ENCODE assay signal across 8 mouse cellular contexts in the genomic region with DNA sequence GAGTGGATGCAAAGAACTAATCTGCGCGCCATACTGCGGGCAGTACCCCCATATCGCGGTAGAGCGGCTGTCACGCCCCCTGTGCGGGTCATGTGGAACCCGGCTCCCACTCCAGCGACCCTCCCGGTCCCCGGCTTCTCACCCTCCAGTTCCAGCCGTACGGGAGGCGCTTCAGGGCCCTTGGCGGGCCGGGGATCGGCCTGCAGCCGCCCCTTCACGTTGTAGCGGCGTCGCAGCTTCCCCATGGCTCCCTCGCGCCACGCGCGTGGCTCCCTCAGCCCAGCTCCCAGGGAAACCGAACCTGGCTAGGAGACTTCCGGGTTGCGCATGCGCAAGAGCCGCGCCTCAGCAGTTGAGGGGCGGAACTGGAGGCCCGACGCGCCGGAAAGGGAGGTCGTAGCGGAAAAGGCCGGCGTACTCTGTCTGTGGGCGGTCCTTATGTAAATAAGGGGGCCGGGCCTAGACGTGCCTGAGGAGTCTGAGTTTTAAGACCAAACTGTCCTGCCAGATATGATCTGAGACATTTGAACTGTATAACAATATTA. TPM values are rescaled to one million over a fixed set of nuclear protein-coding genes. Genes with fewer than 3 reads are reported as not detected.
DNase-seq lines count a peak whose midpoint lies in the region; ATAC-seq and TF ChIP-seq lines count a peak whose summit lies in the region.

A gene (minus strand): TSS at position 329 of the 545 bp plus-strand sequence.

- H3K4me3 ChIP-seq in bone marrow macrophage, adult 2 months (ENCODE audit: insufficient read depth, low read length): peak within 1 kb of the TSS; percentile 81
- peak within 1 kb of the TSS; percentile 93 for H3K4me3 ChIP-seq in embryonic fibroblast, embryonic 13.5 days (ENCODE audit: insufficient read depth, low read length)
- peak within 1 kb of the TSS; percentile 96 for H3K4me3 ChIP-seq in kidney, embryonic 14.5 days (ENCODE audit: low read length)
- peak within 1 kb of the TSS; percentile 94 for H3K4me3 ChIP-seq in limb, embryonic 15.5 days

- under 1% methylated on average over 46 of the region's 46 CpGs for WGBS in kidney, embryonic 14.5 days
- WGBS in limb, embryonic 15.5 days: under 1% methylated on average over 46 of the region's 46 CpGs

- 0 out of 2 replicates have a peak, but pooled peaks have one; percentile 22 for TF ChIP-seq POLR2A in bone marrow macrophage, adult 2 months (IDR thresholded peaks at IDR 0.05; ENCODE audit: borderline replicate concordance, low read depth, low read length)
- peak; percentile 89 for TF ChIP-seq POLR2A in embryonic fibroblast, embryonic 13.5 days (IDR thresholded peaks at IDR 0.05; ENCODE audit: low read depth, low read length)

- H3K4me1 ChIP-seq in bone marrow macrophage, adult 2 months (ENCODE audit: control insufficient read depth, insufficient read depth, low read length): peaks cover 10% of the 10 kb centered on the region
- peaks cover 6% of the 10 kb centered on the region; the same call in 1 of the 2 replicates for H3K4me1 ChIP-seq in embryonic fibroblast, embryonic 13.5 days (ENCODE audit: control insufficient read depth, insufficient read depth, low read length)
- no peaks in the 10 kb centered on the region; the same call in 1 of the 2 replicates for H3K4me1 ChIP-seq in kidney, embryonic 14.5 days (ENCODE audit: control insufficient read depth, insufficient read depth, low read length)
- H3K4me1 ChIP-seq in limb, embryonic 15.5 days: peaks cover 11% of the 10 kb centered on the region

- TF ChIP-seq CTCF in bone marrow macrophage, adult 2 months (IDR thresholded peaks at IDR 0.05; ENCODE audit: low read depth, low read length): no peak
- no peak for TF ChIP-seq CTCF in embryonic fibroblast, embryonic 13.5 days (IDR thresholded peaks at IDR 0.05; ENCODE audit: borderline replicate concordance, insufficient read depth, low read length)

- H3K9me3 ChIP-seq in kidney, embryonic 14.5 days (ENCODE audit: control insufficient read depth, low read length): no peaks in the 10 kb centered on the region
- H3K9me3 ChIP-seq in limb, embryonic 15.5 days: no peaks in the 10 kb centered on the region

- H3K4me2 ChIP-seq in kidney, embryonic 14.5 days (replicated peaks; ENCODE audit: low read depth, low read length): peak within 1 kb of the TSS; percentile 87
- H3K4me2 ChIP-seq in limb, embryonic 15.5 days: peak within 1 kb of the TSS; percentile 86

- H3K27ac ChIP-seq in bone marrow macrophage, adult 2 months (ENCODE audit: insufficient read depth, low read depth, low read length): peak within 1 kb of the TSS; percentile 48
- H3K27ac ChIP-seq in embryonic fibroblast, embryonic 13.5 days (ENCODE audit: insufficient read depth, low read length): no peak within 1 kb of the TSS
- H3K27ac ChIP-seq in kidney, embryonic 14.5 days (ENCODE audit: low read depth, low read length): 0 out of 2 replicates have a peak within 1 kb of the TSS, but pooled peaks have one; percentile 42
- peak within 1 kb of the TSS; percentile 65; the same call in 1 of the 2 replicates for H3K27ac ChIP-seq in limb, embryonic 15.5 days

- peak; percentile 98 for DNase-seq in A20 (ENCODE audit: low read depth, low spot score)
- DNase-seq in heart, adult 9 months (ENCODE audit: low spot score in 2 of 2): peak; percentile 92 to 93
- peak; percentile 85 to 88 for DNase-seq in monocyte, adult 2 months (ENCODE audit: low read depth in 1 of 2, low spot score in 2 of 2)
- peak; percentile 93 to 94 for DNase-seq in spleen, postnatal 36 days (ENCODE audit: low spot score in 2 of 2)

- H3K27me3 ChIP-seq in kidney, embryonic 14.5 days (ENCODE audit: control insufficient read depth, insufficient read depth, low read length): no peaks in the 10 kb centered on the region
- no peaks in the 10 kb centered on the region for H3K27me3 ChIP-seq in limb, embryonic 15.5 days

- peak within 1 kb of the TSS; percentile 85 for H3K9ac ChIP-seq in kidney, embryonic 14.5 days (ENCODE audit: low read depth, low read length)
- peak within 1 kb of the TSS; percentile 95 for H3K9ac ChIP-seq in limb, embryonic 15.5 days

- ATAC-seq in kidney, embryonic 14.5 days (ENCODE audit: low FRiP score, low TSS enrichment): peak; percentile 95
- ATAC-seq in limb, embryonic 15.5 days (ENCODE audit: insufficient number of reproducible peaks, low FRiP score, low TSS enrichment, low read depth): peak; percentile 92

- H3K36me3 ChIP-seq in kidney, embryonic 14.5 days (ENCODE audit: control insufficient read depth, insufficient read depth, low read length): peaks cover 28% of the 10 kb centered on the region
- H3K36me3 ChIP-seq in limb, embryonic 15.5 days: peaks cover 30% of the 10 kb centered on the region

RNA-seq across cellular contexts. Expression of the gene that starts here (rescaled TPM):
- 13.1 and 18.4 TPM in 2 replicates for polyA plus RNA-seq in bone marrow macrophage, adult 2 months (2012; ENCODE audit: insufficient read depth, insufficient read length, missing spikeins)
- polyA plus RNA-seq in embryonic fibroblast, embryonic 13.5 days (2011; ENCODE audit: insufficient read length, low read depth, missing spikeins): 18.6 and 27.6 TPM in 2 replicates
- polyA plus RNA-seq in kidney, embryonic 14.5 days (2014; fragmentation: Nextera tagmentation; extraction: Ambion mirVana): 7.7 and 14.4 TPM in 2 replicates
- polyA plus RNA-seq in limb, embryonic 15.5 days (2015; fragmentation: Nextera tagmentation; extraction: Ambion mirVana): 9.0 and 9.2 TPM in 2 replicates
